Mouse (Mus musculus): ENCODE measurements around the gene Tmbim4.

- no peak for TF ChIP-seq POLR2A (IDR thresholded peaks at IDR 0.05; ENCODE audit: insufficient read depth, low read depth, low read length)
- no peak for TF ChIP-seq CTCF (IDR thresholded peaks at IDR 0.05)
- no peak for TF ChIP-seq EP300 (IDR thresholded peaks at IDR 0.05; ENCODE audit: insufficient read depth, low read depth, low read length)
Measured at GRCm38 (mm10) chr10:120171340-120171739, 30.1 kb upstream of the Tmbim4 start.
